Mouse (Mus musculus) thymus, postnatal 4 days (tissue): Measurements from ENCODE around the gene C2cd5.
A peak's percentile ranks its signal among the peaks of the same experiment; 100 is the strongest.

ENCODE experiments used
- DNase-seq: peaks from one replicate; pipeline ENCODE4 v3.0.0; 2021

C2cd5 gene

DNA sequence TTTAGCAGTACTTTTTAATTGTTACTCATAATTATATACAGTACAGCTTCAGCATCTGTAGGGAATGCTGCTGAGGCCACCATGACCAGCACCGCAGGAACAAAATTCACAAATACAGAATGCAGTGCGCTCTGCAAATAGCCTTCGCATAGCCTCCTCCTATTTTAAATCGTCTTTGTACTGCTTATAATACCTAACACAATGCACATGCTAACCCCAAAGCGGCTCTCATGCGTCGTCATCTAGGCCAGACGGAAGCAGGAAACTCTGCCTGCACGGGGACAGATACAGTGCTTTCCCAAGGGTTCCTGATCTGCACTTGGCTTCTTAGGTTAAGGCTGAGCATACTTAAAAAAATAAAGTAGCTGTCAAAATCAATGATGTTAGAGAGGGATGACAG, 29.2 kb downstream of the C2cd5 start:
- no peak for DNase-seq

DNA sequence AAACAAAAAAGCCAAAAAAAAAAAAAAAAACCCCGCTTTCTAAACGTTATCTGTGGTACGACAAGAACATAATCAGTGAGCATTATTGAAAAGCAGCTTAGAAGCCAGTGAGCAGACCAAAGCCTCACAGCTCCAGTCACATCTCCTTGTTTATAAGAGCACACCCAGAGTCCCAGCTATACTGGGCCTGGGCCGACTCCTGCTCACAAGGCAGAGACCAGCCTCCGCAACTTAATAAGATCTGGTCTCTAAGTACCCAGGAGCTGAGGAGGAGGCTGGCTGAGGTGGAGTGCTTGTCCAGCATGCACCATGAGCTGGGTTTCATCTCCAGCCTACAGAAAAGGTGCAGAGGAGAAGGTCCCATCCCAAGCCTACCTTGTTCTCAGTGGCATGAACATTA, 29.9 kb downstream of the C2cd5 start:
- DNase-seq = no peak

DNA sequence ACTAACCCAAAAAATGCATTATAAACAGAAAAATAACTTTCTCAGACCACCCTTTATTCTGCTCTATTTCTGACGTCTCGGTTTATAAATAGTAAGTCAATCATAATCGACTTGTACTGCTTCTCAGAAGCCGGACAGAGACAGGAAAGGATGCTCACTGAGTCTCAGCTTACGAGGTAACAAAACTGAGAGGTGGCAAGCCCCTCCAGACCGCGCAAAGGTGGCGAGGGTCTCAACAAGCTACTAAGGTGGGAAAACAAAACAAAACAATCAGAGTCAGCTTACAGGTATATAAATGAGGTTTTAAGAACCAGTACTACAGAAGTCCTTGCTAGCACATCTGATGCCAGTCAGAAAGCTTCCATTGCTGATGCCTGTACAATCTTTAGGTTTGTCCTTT, 30.3 kb downstream of the C2cd5 start:
- no peak for DNase-seq

DNA sequence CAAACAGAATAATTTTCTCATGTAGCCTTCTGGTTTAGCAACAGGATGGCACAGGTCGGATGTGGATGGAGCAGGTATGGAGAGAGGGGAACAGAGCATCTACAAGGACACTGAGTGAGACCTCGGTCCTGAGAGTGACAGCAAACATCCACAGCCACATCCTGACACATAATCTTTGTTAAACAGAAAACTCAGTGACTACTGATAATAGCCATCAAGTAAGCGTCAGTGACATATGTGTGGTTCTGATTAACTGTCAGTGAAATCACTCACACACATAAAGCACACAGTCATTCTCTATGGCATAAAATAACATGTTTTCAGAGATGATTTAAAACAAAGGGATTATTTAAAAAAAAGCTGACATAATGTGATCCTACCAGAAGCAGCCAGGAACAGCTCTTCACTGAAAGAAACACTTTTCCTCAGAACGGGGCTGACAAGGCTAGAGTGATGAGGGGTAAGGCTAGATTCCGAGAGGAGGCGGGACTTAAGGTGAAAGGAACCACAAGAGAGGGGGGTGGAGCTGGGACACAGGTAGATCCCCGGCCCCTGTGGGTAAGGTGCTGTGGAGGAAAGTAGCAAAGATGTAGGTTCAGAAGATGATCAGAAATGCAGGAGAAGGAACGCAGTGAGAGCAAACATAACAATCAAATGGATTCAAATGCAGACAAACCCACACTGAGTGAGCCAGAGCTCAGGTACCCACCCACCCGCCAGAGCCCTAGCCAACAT, 31.6 kb downstream of the C2cd5 start:
- DNase-seq = no peak

DNA sequence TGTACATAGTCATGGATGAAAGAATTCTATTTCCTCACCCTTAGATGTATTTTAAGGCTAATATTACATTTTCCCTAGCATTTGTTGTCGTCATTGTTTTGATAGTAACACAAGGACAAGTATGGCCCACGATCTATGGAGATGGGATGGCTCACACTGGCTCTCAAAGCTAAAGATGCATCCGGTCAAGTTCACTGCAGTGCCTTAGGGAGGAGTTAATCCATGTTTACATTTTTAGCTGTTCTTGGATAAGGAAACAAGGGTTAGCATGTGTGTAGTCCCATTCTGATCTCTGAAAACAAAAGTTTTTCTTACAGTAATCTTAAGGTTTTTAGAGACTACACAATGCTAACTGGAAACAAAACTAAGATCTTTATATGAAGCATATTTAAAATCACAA, 32.3 kb downstream of the C2cd5 start:
- no peak for DNase-seq

DNA sequence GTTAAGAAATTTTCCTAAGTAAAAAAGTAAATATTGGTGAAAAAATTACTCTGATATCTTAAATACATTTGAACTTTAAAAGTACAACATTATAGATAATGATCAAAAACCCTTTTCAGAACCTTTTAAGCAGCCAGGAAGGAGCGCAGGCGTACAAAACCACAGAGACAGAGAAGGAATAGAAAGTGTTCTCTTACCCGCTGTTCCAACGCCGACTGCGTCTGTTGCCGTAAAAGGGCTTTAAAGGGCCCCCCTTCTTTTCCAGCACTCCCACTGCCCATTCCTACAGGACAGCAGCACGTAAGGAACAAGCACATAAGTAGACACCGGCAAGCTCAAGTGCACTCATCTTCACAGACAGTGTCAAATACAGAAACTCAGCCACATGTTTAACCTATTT, 33.1 kb downstream of the C2cd5 start:
- DNase-seq = peak; percentile 48

DNA sequence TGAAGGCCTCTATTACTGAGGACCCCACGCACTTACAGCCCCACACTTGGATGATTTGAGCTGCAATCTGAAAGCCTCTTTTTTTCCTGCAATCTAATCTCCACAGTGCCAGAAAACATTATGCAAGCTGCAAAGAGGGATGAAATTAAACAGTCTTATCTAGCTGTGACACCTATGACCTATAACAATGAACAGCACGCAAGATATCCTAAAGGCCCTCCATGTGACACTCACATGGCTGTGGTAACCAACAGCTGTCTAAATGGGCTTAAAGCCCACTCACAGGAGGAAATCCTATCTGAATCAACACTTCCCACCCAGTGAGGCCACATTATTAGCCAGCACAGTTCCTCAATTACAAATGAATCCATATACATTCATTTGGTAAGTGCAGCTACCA, 35.9 kb downstream of the C2cd5 start:
- no peak for DNase-seq

DNA sequence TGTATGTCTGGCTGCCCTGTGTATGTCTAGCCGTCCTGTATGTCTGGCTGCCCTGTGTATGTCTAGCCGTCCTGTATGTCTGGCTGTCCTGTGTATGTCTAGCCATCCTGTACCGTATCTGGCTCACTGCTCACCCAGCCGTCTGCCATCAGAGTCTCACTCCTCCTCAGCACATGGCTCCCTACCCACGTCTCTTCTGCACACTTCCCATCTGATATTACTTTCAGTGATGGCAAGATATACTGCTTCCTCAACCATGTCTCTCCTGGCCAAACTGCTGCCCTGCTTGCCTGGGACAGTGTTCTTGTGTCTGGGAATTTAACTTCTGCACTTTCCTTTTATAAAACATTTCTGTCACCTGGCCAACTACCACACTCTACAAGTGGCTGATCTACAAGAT, 42.3 kb downstream of the C2cd5 start:
- DNase-seq = no peak

DNA sequence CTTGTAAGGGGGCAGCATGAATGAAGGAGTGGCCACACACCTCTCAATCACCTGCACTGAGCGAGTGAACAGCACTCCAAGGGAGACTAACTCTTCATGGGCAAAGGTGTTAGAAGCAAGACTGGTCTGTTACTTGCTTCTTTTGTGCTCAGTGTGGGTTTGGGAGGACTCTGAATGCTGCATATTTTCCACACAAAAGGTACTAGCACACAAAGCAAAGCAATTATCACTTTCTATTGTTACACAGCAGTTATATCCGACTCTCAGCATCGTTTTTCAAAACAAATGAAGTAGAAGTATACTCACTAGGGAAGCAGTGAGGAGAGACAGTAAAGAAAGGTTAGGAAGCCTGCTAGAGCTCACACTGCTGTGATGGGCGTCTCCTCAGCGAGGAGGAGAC, 48.4 kb downstream of the C2cd5 start:
- DNase-seq = no peak

DNA sequence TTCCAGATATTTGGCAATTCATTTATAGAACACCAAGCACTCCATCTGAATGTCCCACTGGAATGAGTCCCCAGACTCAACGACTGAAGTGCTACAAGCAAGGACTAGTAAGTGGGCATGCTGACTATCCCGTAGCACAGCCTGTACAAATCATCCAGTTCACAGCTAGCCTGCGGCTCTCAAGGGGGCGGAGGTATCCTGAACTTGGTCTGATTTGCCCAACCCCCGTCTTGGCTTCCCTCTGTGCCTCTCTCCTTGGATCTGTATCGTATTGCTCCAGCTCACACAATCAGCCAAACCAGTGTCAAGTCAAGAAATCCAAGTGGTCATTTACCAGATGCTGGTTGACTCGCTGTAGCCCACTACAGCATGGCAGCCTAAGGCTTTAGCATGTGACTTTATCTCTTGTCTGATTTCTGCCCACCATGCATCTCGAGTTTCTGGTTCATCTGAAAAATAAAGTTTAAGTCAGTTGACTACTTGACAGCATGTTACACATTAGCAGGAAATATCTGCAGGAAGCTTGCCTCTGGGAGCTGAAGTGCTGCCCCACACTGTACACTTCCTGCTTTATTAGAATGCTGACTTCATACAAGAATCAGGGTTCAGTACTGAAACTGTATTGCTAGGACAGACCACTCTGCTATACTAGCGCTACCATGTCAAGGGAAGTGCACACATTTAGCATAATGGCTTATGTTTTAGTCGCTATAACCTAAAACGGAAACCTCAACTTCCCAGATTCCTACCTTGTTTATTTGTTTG, 50.0 kb downstream of the C2cd5 start:
- no peak for DNase-seq

DNA sequence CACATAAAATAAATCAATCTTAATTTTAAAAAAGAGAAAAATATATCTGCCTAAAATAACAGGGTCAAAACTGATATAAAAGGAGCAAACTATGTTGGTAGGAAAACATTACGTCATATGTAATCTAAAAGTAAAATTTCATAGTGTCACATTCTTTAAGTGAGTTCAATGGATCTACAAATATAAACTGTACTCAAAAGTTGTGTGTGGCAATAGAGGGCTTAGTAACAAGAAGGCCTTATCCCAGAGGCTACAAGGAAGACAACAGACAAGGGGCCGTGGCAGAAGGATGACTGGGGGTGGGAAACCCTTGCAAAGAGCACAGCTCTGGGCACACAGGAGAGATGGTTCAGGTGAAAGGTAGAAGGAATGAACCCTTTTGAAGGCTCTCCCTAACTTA, 50.8 kb downstream of the C2cd5 start:
- DNase-seq = no peak

DNA sequence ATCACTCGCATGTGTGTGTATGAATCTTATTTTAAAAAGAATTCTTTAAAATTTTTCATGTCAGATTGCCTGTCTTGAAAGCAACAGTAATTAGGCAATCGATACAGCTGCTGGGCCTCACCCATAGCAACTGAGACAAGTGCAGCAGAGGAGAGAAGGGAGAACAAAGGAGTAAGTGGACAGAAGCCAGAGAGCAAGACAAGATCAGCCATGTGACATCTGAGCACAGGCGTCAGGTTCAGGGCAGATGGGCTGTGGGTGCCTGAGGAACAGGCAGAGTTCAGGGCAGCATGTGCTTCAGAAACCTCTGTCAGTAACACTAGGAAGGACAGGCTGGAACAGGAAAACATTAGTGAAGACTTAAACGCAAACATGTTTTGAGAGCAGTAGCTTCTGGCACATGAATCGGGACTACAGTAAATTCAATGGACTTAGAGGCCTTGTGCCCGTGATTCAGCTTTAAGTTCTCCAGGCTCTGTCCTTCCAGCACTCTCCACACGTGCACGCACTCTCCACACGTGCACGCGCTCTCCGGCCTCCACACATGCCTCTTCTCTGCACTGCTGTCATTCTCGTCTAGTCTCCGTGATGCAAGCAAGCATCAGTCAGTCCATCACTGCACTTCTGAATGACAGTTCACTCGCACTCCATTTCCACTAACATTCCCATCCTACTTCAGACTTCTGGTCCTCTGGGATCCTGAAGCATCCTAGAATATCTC, 52.2 kb downstream of the C2cd5 start:
- DNase-seq = no peak

DNA sequence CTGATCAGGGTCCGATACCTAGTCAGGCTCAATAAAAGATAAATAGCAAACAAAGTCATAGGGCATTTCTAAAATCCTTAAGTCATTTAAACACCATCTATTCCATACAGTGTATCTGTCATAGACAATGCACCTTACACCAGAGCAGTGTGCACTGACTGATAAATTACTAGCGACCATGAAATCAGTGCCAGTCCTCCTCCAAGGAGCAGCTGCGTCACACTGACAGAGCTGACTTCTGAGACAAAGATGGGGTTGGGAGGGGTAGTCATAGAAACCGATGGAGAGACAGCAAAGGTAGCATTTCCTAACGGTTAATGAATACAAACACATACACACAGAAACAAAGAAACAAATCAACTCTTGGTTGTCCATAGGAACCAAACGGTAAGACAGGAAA, 58.4 kb downstream of the C2cd5 start:
- no peak for DNase-seq

DNA sequence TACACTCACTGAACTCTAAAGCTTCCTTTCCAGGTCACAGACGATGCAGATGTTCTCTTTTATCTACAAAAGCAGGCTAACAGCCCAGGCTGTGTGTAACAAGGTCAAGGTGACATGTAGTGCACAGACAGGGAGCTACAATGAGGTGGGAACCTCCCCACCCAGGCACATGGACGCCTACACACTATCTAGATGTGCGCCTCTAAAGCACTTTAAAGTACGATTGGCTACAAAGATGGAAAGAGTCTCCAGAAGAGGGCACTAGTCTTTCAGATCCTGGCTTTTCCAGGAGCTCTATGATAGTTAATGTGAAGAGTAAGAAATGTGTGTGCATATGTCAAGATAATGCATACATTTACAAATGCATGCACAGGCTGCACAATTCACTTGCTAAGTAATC, 64.7 kb downstream of the C2cd5 start:
- DNase-seq = peak; percentile 51

DNA sequence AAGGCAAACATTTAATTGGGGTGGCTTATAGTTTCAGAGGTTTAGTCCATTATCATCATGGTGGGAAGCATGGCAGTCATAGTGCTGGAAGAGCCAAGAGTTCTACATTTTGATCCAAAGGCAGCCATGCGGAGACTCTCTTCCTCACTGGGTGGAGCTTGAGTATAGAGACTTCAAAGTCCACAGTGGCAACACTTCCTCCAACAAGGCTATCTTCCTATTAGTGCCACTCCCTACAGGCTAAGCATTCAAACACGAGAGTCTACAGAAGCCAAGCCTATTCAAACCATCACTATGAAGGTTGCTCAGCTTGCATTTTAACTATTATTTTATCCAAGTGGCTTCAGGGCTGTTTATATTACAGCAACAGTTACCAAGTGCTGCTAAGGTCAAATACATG, 65.4 kb downstream of the C2cd5 start:
- no peak for DNase-seq

DNA sequence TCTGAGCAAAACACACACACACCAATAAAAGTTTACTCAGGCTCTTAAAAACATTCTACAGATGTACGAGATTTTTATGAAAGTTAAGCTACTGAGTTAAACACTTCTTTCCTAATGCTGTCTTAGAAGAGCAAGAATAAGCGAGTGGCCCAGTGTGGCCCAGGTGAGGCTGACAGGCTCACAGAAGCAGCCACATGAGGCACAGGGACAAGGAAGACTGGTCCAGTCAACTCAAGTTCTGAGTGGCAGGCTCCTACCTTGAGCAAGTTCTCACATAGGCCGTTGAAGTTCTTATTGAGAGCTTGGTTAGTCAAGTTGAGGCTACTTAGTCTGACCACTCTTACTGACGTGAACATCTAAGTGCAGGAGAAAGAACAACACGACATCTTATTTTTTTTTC, 69.4 kb downstream of the C2cd5 start:
- DNase-seq = no peak

DNA sequence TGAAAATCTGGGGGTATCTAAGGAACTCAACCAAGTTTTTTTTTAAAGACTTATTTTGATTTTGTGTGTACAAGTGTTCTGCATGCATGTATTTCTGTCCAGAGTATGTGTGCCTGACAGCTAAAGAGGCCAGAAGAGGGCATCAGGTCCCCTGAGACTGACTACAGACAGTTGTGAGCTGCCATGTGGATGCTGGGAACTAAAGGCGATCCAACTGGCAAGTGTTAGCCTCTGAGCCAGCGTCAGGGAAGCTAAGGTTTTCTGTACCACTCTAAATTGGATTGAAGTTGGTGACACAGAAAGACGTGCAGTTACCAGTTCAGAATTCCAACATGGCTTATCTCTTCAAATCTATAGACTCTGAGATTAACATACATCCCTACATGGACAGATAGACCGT, 72.0 kb downstream of the C2cd5 start:
- no peak for DNase-seq

DNA sequence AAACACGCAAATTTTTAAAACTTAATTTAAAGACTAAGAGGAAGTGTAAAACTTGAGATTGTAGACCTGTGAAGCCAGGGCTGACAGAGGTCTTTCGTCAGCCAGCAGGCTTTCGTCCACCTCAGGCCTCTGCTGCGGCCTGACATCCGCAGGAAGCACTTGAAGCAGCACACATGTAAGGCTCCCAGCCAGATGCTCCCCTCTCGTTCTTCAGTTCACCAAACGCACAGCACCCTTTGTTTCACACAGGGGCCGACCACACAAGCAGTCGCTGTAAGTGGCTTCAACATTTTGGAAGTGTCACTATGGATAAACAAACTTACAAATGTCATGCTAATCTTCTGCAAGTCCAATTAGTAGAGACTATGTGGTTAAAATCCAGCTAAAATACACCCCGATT, 72.5 kb downstream of the C2cd5 start:
- no peak for DNase-seq

DNA sequence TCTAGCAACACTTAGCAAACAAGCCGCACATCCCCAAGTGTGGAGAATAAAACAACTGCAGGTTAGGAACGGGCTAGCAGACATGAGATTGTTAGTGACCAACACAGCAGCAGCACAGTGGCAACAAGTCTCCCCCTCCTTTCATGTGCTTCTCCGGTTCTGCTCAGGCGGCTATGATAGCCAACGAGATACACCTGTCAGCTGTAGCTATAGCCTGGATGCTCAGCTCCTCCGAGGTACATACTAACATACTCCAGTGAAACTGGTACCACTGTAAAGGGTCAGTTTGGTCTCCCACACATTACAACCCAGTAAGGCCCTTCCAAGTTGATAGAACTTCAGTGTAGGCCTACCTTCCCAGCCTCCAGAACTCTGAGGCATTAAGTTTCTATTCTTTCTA, 76.2 kb downstream of the C2cd5 start:
- no peak for DNase-seq

DNA sequence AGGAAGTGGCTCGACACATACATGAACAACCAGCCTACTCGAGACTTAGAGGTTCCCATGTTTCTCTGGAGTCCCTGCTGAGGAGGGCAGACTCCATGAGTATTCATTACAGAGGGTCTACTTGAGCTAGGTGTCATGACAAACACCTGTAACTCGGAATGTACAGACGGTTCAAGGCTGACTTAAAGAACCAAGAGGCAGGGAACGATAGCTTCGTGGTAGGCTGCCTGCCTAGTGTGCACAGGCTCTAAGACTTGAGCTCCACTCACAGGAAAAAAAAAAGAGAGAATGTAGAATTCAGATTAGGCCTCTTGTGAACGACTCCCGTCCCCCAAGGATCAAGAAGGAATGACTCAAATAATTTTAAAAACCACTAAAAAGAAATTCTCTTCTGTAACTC, 78.2 kb downstream of the C2cd5 start:
- no peak for DNase-seq

DNA sequence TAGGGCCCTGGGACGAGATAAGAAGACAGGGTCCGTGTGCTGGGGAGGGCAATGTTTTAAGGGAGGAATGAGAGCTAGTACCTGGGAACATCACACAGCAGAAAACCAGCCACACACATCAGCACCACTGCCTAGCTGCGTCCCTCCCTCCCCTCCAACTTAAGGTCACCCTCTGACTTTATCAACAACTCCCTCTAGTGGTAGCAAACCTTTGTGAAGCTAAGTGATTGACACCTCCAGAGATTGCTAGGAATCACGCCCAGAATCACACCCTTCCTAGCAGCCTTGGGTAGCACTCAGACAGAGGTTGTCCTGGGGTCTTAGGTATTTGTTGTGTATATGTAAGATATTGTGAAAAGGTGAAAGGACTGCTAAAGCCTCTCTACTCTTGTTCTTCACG, 79.3 kb downstream of the C2cd5 start:
- DNase-seq = peak; percentile 24

DNA sequence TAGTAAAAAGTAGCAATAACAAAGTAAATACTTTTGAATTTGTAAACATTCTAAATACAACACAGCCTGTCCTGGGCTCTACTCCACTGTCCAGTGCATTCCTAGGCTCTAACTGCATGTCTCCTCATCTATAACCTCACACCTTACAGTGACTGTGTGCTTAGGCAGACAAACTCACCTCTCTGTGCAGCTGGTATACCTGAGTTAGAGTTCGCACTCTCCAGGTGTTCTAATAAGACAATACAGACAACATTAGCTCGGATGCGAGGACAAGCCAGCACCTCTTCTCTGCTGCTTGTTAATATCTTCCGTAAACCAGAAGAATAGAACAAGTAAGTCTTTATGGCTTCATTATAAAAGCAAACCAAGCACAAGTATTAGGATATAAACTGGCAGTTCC, 79.8 kb downstream of the C2cd5 start:
- DNase-seq = no peak

DNA sequence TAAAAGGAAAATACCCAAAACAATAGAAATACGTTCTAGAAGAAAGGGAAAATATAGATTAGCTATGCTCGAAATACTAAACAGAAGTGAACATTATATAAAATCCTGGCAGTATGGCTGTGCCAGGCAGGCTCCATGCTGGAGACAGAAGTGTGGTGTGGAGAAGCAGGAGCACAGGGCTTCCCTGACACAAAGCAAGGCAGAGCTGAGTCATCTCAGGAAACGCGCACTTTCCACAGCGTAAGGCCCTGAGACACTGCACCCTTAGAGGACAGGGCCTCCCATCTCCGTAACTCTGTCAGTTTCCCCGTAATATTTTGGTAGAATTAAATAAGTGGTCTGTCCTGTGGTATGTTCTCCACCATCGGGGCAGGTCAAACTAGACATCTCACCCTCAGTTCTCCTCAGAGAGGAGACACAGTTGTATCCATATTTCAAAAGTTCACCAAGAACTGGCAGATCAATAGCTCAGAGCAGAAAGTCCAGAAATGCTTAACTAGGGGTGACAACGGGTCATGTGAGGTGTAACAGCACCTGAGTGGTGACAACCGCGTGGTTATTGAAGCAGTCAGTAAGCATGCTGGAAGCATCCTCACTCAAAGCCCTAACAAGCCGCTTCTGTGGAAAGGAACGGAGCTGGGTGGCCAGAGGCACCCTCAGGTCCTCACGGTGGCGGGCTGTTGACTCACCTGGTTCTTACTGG, 87.3 kb downstream of the C2cd5 start:
- no peak for DNase-seq

DNA sequence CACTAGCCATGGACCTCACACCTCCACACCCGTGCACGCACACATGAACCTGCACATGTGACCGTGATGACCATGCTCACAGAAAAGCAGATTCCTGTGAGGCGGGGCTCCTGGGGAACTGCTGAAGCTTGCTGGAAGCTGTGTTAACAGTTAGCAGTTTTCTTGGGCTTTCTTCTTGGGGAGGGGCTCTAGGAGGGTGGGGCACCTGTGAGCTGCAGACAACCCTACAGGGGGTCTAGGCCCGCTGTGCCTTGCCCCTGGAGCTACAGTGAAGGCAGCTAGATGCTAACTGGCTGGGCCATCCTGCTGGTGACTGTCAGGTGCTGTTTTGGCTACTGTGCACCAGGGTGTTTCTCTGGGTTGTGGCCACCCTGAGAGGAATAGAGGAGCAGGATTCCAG, 91.1 kb downstream of the C2cd5 start:
- DNase-seq = no peak
